Mouse (Mus musculus) lung, adult 2 months (tissue): ENCODE data around the gene Zfp985. TPM values are rescaled to one million over a fixed set of nuclear protein-coding genes. Genes with fewer than 3 reads are reported as not detected.
"Not testable (repeated sequence)": the region's sequence is repeated elsewhere in the genome, so short reads cannot be mapped to it uniquely, and the experiment has no call there.

Experiments
- DNase-seq: peaks from one replicate; pipeline ENCODE4 v3.0.0; 2022
- H3K4me1 ChIP-seq: fragments of 200-500 bp; 2 replicates; pipeline ENCODE4 v1.6.1; 2011; ENCODE audit warnings: low read length; ENCODE audit not compliant: control insufficient read depth, insufficient read depth
- H3K4me3 ChIP-seq: fragments of 200-500 bp; replicated peaks from 2 replicates; pipeline ENCODE3; 2011; ENCODE audit warnings: low read depth, mild to moderate bottlenecking, control low read depth, low read length; ENCODE audit errors: extremely low read depth
- CTCF ChIP-seq: fragments of 200-500 bp; IDR thresholded peaks from 2 replicates; pipeline ENCODE4 v1.5.1; 2011; ENCODE audit warnings: mild to moderate bottlenecking, low read length, control low read depth; ENCODE audit not compliant: insufficient read depth
- POLR2A ChIP-seq: fragments of 200-500 bp; IDR thresholded peaks from 2 replicates; pipeline ENCODE4 v1.6.1; 2011; ENCODE audit warnings: low read depth, mild to moderate bottlenecking, control low read depth, low read length, borderline replicate concordance; ENCODE audit errors: extremely low read depth
- WGBS: fragments of 180-500 bp; shearing (Covaris S2); methylation state at CpG from one replicate; pipeline ENCODE4 v1.1.7; 2018; 5-methylcytosine and 5-hydroxymethylcytosine counted together
- polyA plus RNA-seq: library from polyadenylated mRNA; depleted of rRNA; stranded (reverse); fragments of >200 nt; gene quantifications from 2 replicates; pipeline ENCODE4 v1.2.3, GENCODE M21; 2012

Gene Zfp985
- polyA plus RNA-seq, 1 experiment, result not detected

GRCm38 (mm10) chr4:147565426-147566220 is 12.5 kb downstream of the Zfp985 start:
- Histone ChIP-seq H3K4me3 (no peak overlapping the region), H3K4me1 (no peaks in the 10 kb centered on the region)
- WGBS, result 67% methylated on average over 6 of the region's 6 CpGs
- no peak for DNase-seq
- TF ChIP-seq POLR2A, result no peak
- TF ChIP-seq CTCF, result no peak

- 77% methylated on average over 8 of the region's 8 CpGs for WGBS
- H3K4me3 ChIP-seq, result not testable (repeated sequence)
Measured at GRCm38 (mm10) chr4:147571156-147571555, 18.1 kb downstream of the Zfp985 start.

DNA sequence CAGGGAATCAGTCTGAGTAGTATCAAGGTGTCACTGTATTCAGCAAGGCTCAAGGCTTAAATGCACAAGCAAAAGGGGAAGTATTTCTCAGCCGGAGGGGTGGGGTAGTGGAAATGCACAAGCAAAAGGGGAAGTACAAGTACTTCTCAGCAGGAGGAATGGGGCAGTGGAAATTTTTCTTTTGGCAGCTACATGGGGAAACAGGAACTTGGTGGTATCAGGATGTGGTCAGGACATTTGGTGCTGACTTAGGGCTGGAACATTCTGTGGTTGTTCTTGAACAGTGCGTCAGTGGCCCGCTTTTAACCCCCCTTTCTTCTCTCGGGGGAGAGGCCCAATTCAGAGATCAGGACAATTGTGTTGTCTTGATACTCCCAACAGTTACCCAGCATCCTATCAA is 26.3 kb downstream of the Zfp985 start:
- not testable (repeated sequence) for H3K4me3 ChIP-seq, DNase-seq, H3K4me1 ChIP-seq
- 89% methylated on average over 4 of the region's 4 CpGs for WGBS

More at GRCm38 (mm10) chr4:147571156-147571555, 18.1 kb downstream of the Zfp985 start:
- not testable (repeated sequence) for DNase-seq, H3K4me1 ChIP-seq

GRCm38 (mm10) chr4:147586511-147587473 is 33.7 kb downstream of the Zfp985 start:
- WGBS, result 55% methylated on average over 1 of the region's 1 CpGs
- Histone ChIP-seq H3K4me3 (no peak overlapping the region), H3K4me1 (no peaks in the 10 kb centered on the region)
- no peak for DNase-seq
- TF ChIP-seq CTCF (no peak), POLR2A (no peak)

DNA sequence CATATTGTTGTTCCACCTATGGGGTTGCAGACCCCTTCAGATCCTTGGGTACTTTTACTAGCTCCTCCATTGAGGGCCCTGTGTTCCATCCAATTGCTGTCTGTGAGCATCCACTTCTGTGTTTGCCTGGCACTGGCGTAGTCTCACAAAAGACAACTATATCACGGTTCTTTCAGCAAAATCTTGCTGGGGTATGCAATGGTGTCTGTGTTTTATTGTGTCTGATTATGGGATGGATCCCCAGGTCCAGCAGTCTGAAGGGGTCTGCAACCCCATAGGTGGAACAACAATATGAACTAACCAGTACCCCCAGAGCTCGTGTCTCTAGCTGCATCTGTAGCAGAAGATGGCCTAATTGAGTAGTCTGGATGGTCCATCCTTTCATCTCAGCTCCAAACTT is 41.6 kb downstream of the Zfp985 start:
- not testable (repeated sequence) for H3K4me1 ChIP-seq, H3K4me3 ChIP-seq, DNase-seq
- 75% methylated on average over 3 of the region's 3 CpGs for WGBS

DNA sequence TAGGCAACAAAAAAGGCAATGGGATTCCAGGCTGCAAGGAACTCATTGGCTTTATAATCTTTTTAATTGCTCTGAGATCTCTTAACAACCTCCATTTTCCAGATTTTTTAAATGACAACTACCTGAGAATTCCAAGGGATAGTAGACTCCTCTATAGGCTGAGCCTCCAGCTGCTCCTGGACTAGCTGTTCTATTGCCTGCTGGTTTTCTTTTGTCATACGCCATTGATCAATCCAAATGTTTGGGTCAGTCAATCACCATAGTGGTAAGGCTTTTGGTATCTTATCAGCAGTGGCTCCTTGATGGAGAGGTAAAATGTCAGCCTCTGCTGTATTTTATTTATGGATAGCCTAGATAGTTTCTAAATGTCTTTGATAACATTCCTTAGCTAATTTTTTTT is 44.6 kb downstream of the Zfp985 start:
- WGBS, result 53% methylated on average over 1 of the region's 1 CpGs
- TF ChIP-seq POLR2A, result no peak
- no peak for TF ChIP-seq CTCF
- no peak for DNase-seq
- Histone ChIP-seq H3K4me3 (no peak overlapping the region), H3K4me1 (no peaks in the 10 kb centered on the region)

DNA sequence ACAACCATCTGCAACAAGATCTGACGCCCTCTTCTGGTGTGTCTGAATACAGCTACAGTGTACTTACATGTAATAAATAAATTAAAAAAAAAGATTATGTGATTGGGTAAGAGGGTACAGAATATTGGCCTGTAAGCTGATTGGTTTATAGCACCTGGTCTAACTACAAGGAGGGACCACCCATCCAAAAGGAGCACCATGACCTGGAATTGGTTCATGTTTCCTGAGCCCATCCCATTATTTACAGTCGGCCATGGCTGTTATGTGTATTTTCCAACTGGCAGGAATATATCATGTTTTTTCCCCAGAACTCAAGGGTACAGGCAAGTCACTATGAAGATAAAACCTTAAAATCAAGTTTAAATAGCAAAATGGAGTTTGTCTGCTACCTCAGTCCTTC is 45.8 kb downstream of the Zfp985 start:
- Histone ChIP-seq H3K4me1 (no peaks in the 10 kb centered on the region), H3K4me3 (no peak overlapping the region)
- DNase-seq, result no peak
- TF ChIP-seq POLR2A (no peak), CTCF (no peak)
- WGBS, result 48% methylated on average over 2 of the region's 2 CpGs

GRCm38 (mm10) chr4:147601881-147602280 is 48.8 kb downstream of the Zfp985 start:
- no peak for DNase-seq
- H3K4me3 ChIP-seq, result no peak overlapping the region
- 38% methylated on average over 1 of the region's 1 CpGs for WGBS
- no peak for TF ChIP-seq CTCF
- TF ChIP-seq POLR2A, result no peak
- H3K4me1 ChIP-seq, result no peaks in the 10 kb centered on the region

- Histone ChIP-seq H3K4me1 (no peaks in the 10 kb centered on the region), H3K4me3 (no peak overlapping the region)
- no peak for DNase-seq
- TF ChIP-seq CTCF (no peak), POLR2A (no peak)
- WGBS, result 74% methylated on average over 4 of the region's 4 CpGs
Measured at GRCm38 (mm10) chr4:147603806-147604205, 50.7 kb downstream of the Zfp985 start.

- WGBS, result 77% methylated on average over 4 of the region's 4 CpGs
- no peak for DNase-seq
- Histone ChIP-seq H3K4me1 (no peaks in the 10 kb centered on the region), H3K4me3 (no peak overlapping the region)
- TF ChIP-seq CTCF (no peak), POLR2A (no peak)
Measured at GRCm38 (mm10) chr4:147605521-147605920, 52.4 kb downstream of the Zfp985 start.

DNA sequence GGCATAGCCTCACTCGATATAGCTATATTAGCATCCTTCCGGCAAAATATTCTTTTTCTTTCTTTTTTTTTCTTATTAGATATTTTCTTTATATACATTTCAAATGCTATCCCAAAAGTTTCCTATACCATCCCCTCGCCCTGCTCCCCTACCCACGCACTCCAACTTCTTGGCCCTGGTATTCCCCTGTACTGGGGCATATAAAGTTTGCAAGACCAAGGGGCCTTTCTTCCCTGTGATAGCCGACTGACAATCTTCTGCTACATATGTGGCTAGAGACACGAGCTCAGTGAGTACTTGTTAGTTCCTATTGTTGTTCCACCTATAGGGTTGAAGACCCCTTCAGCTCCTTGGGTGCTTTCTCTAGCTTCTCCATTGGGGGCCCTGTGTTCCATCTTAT is 53.4 kb downstream of the Zfp985 start:
- not testable (repeated sequence) for DNase-seq, H3K4me3 ChIP-seq, H3K4me1 ChIP-seq
- WGBS, result 78% methylated on average over 6 of the region's 6 CpGs

GRCm38 (mm10) chr4:147633818-147634262 is 80.8 kb downstream of the Zfp985 start:
- no CpG with 5 or more reads among the region's 2 CpGs for WGBS
- DNase-seq, H3K4me1 ChIP-seq, H3K4me3 ChIP-seq: not testable (repeated sequence)
